Mouse (Mus musculus) heart, embryonic 14.5 days (tissue): ENCODE results near the gene Parp4. TPM values are rescaled to one million over a fixed set of nuclear protein-coding genes. Genes with fewer than 3 reads are reported as not detected.
A peak's percentile ranks its signal among the peaks of the same experiment; 100 is the strongest.

Source experiments
- ATAC-seq: fragments of 200-750 bp; cut with Nextera tagmentation; 2 replicates; pipeline ENCODE4 v1.8.0; 2017; ENCODE audit warnings: low read depth, moderate TSS enrichment; ENCODE audit not compliant: insufficient number of reproducible peaks, insufficient read depth, low FRiP score
- H3K27ac ChIP-seq, 2 experiments: fragments of 200-500 bp in 1 of 2; fragments of 300-500 bp in 1 of 2; sonication (generic) in 1 of 2; replicated peaks in 1 of 2; 2 replicates each; pipeline ENCODE4 v1.5.1; 2012 to 2014; ENCODE audit warnings: low read depth in 2 of 2, low read length in 2 of 2, control low read depth in 1 of 2, mild to moderate bottlenecking in 1 of 2, mixed read lengths in 1 of 2; ENCODE audit not compliant: control insufficient read depth in 1 of 2, insufficient read depth in 1 of 2
- H3K27me3 ChIP-seq: fragments of 300-500 bp; sonication (generic); 2 replicates; pipeline ENCODE4 v1.6.1; 2014; ENCODE audit warnings: mild to moderate bottlenecking, low read length, control low read depth; ENCODE audit not compliant: control insufficient read depth, insufficient read depth
- H3K36me3 ChIP-seq: fragments of 300-500 bp; sonication (generic); 2 replicates; pipeline ENCODE4 v1.6.1; 2014; ENCODE audit warnings: mild to moderate bottlenecking, control low read depth, low read length, mixed read lengths; ENCODE audit not compliant: control insufficient read depth, insufficient read depth
- H3K4me1 ChIP-seq, 2 experiments: fragments of 200-500 bp in 1 of 2; fragments of 300-500 bp in 1 of 2; sonication (generic) in 1 of 2; 2 replicates each; pipeline ENCODE4 v1.6.1; 2012 to 2014; ENCODE audit warnings: low read length in 2 of 2, control low read depth in 1 of 2, mixed read lengths in 1 of 2; ENCODE audit not compliant: control insufficient read depth in 2 of 2, insufficient read depth in 2 of 2
- H3K4me2 ChIP-seq: fragments of 300-500 bp; sonication (generic); 2 replicates; pipeline ENCODE4 v1.6.1; 2014; ENCODE audit warnings: mild to moderate bottlenecking, low read length
- H3K4me3 ChIP-seq, 2 experiments: fragments of 200-500 bp in 1 of 2; fragments of 300-500 bp in 1 of 2; sonication (generic) in 1 of 2; 2 replicates each; pipeline ENCODE4 v1.5.1; 2012 to 2014; ENCODE audit warnings: low read length in 2 of 2, mild to moderate bottlenecking in 2 of 2, control low read depth in 1 of 2, low read depth in 1 of 2, moderate library complexity in 1 of 2; ENCODE audit not compliant: control insufficient read depth in 1 of 2, insufficient read depth in 1 of 2
- H3K9ac ChIP-seq: fragments of 300-500 bp; sonication (generic); 2 replicates; pipeline ENCODE4 v1.6.1; 2014; ENCODE audit warnings: mild to moderate bottlenecking, low read length
- H3K9me3 ChIP-seq: fragments of 300-500 bp; sonication (generic); 2 replicates; pipeline ENCODE4 v1.6.1; 2016; ENCODE audit warnings: low read length, control low read depth; ENCODE audit not compliant: control insufficient read depth
- WGBS: fragments of 180-500 bp; shearing (Covaris S2); extraction: QIAGEN DNeasy Blood & Tissue Kit; methylation state at CpG from one replicate; pipeline ENCODE4 v1.1.7; 2014; 5-methylcytosine and 5-hydroxymethylcytosine counted together
- polyA plus RNA-seq: library from polyadenylated mRNA; unstranded; fragments of >200 nt; fragmentation: Nextera tagmentation; extraction: Ambion mirVana; gene quantifications from 2 replicates; pipeline ENCODE4 v1.2.1, GENCODE M21; 2014

Gene Parp4
- polyA plus RNA-seq, 1 experiment from 2014 or later, result 12.5 TPM

- no peaks in the 10 kb centered on the region for H3K4me1 ChIP-seq
- no peak overlapping the region for H3K4me3 ChIP-seq
- no peak for ATAC-seq
- 91% methylated on average over 3 of the region's 3 CpGs for WGBS
- H3K9ac ChIP-seq, result no peak overlapping the region
- peaks cover 45% of the 10 kb centered on the region for H3K36me3 ChIP-seq
- no peak overlapping the region for H3K4me2 ChIP-seq
- no peak overlapping the region for H3K27ac ChIP-seq
- H3K9me3 ChIP-seq, result no peaks in the 10 kb centered on the region
- H3K27me3 ChIP-seq, result no peaks in the 10 kb centered on the region
Observed at GRCm38 (mm10) chr14:56559134-56559533, 16.3 kb upstream of the Parp4 start.

- H3K9ac ChIP-seq, result no peak overlapping the region
- no peak overlapping the region for H3K4me2 ChIP-seq
- peaks cover 3 to 5% of the 10 kb centered on the region in 2 experiments; a peak in 2 of 4 replicates for H3K4me1 ChIP-seq
- no peaks in the 10 kb centered on the region for H3K27me3 ChIP-seq
- H3K27ac ChIP-seq, result peak overlapping the region in 1 of 2 experiments; percentile 10; a peak in 1 of 4 replicates
- no peak overlapping the region for H3K4me3 ChIP-seq
- WGBS, result 55% methylated on average over 7 of the region's 7 CpGs
- no peaks in the 10 kb centered on the region for H3K9me3 ChIP-seq
- H3K36me3 ChIP-seq, result peaks cover 22% of the 10 kb centered on the region
- no peak for ATAC-seq
Observed at GRCm38 (mm10) chr14:56567476-56567875, 7.9 kb upstream of the Parp4 start.

GRCm38 (mm10) chr14:56569041-56569440 lies 6.4 kb upstream of the Parp4 start:
- H3K4me2 ChIP-seq, result no peak overlapping the region
- no peaks in the 10 kb centered on the region for H3K27me3 ChIP-seq
- no peak overlapping the region for H3K27ac ChIP-seq
- peaks cover 9% of the 10 kb centered on the region; the same call in 1 of the 2 replicates for H3K36me3 ChIP-seq
- no peak overlapping the region for H3K9ac ChIP-seq
- 79% methylated on average over 4 of the region's 4 CpGs for whole genome bisulfite sequencing
- H3K4me1 ChIP-seq, result peaks cover 3 to 6% of the 10 kb centered on the region in 2 experiments; a peak in 2 of 4 replicates
- no peak overlapping the region for H3K4me3 ChIP-seq
- no peaks in the 10 kb centered on the region for H3K9me3 ChIP-seq
- no peak for ATAC-seq

GRCm38 (mm10) chr14:56571310-56572093 lies 3.9 kb upstream of the Parp4 start:
- Histone ChIP-seq H3K9ac (peak overlapping the region; percentile 79), H3K4me1 (peaks cover 3 to 12% of the 10 kb centered on the region in 2 experiments; a peak in 2 of 4 replicates), H3K4me3 (peak overlapping the region; percentile 77 to 81), H3K36me3 (no peaks in the 10 kb centered on the region), H3K9me3 (no peaks in the 10 kb centered on the region), H3K27me3 (no peaks in the 10 kb centered on the region), H3K4me2 (peak overlapping the region; percentile 74), H3K27ac (peak overlapping the region; percentile 57 to 69)
- peak; percentile 96 for ATAC-seq
- WGBS, result under 1% methylated on average over 58 of the region's 59 CpGs

GRCm38 (mm10) chr14:56572546-56572945 lies 2.9 kb upstream of the Parp4 start:
- Histone ChIP-seq H3K4me2 (peak overlapping the region; percentile 74), H3K4me3 (no peak overlapping the region; a peak in 1 of 4 replicates), H3K9ac (peak overlapping the region; percentile 70; the same call in 1 of the 2 replicates), H3K4me1 (peaks cover 0 to 12% of the 10 kb centered on the region in 2 experiments; a peak in 1 of 4 replicates), H3K27ac (no peak overlapping the region), H3K9me3 (no peaks in the 10 kb centered on the region), H3K27me3 (no peaks in the 10 kb centered on the region), H3K36me3 (peaks cover 6% of the 10 kb centered on the region)
- ATAC-seq, result no peak
- 74% methylated on average over 2 of the region's 2 CpGs for WGBS

- Histone ChIP-seq H3K36me3 (peaks cover 7% of the 10 kb centered on the region), H3K9ac (peak overlapping the region; percentile 75), H3K27me3 (no peaks in the 10 kb centered on the region), H3K9me3 (no peaks in the 10 kb centered on the region), H3K4me2 (peak overlapping the region; percentile 62), H3K27ac (peak overlapping the region in 1 of 2 experiments; percentile 65; a peak in 3 of 4 replicates), H3K4me3 (peak overlapping the region; percentile 64 to 87), H3K4me1 (peaks cover 9 to 26% of the 10 kb centered on the region in 2 experiments)
- no peak for ATAC-seq
- WGBS, result 63% methylated on average over 18 of the region's 18 CpGs
Observed at GRCm38 (mm10) chr14:56575969-56576901, 816 bp downstream of the Parp4 start.

- ATAC-seq, result no peak
- Histone ChIP-seq H3K27ac (no peak overlapping the region), H3K4me2 (no peak overlapping the region), H3K9ac (no peak overlapping the region), H3K27me3 (no peaks in the 10 kb centered on the region), H3K36me3 (peaks cover 7% of the 10 kb centered on the region), H3K4me1 (peaks cover 15 to 23% of the 10 kb centered on the region in 2 experiments), H3K4me3 (no peak overlapping the region), H3K9me3 (no peaks in the 10 kb centered on the region)
- 33% methylated on average over 8 of the region's 8 CpGs for WGBS
Observed at GRCm38 (mm10) chr14:56579011-56579410, 3.6 kb downstream of the Parp4 start.
